Mouse (Mus musculus) heart, embryonic 16.5 days (tissue): Measurements from ENCODE around the gene Rps3. TPM values are rescaled to one million over a fixed set of nuclear protein-coding genes. Genes with fewer than 3 reads are reported as not detected.

Experiments
- ATAC-seq: fragments of 200-750 bp; cut with Nextera tagmentation; replicated peaks from 2 replicates; pipeline ENCODE4 v1.8.0; 2017; ENCODE audit warnings: moderate number of reproducible peaks; ENCODE audit not compliant: insufficient read depth, low FRiP score; ENCODE audit errors: extremely low read depth
- H3K27ac ChIP-seq: fragments of 300-500 bp; sonication (generic); 2 replicates; pipeline ENCODE4 v1.5.1; 2014; ENCODE audit warnings: mild to moderate bottlenecking, low read length, control low read depth, moderate library complexity
- H3K27me3 ChIP-seq: fragments of 300-500 bp; sonication (generic); 2 replicates; pipeline ENCODE4 v1.6.1; 2014; ENCODE audit warnings: low read length, mixed read lengths; ENCODE audit not compliant: control insufficient read depth, insufficient read depth
- H3K36me3 ChIP-seq: fragments of 300-500 bp; sonication (generic); 2 replicates; pipeline ENCODE4 v1.6.1; 2014; ENCODE audit not compliant: control insufficient read depth, insufficient read depth
- H3K4me1 ChIP-seq: fragments of 300-500 bp; sonication (generic); 2 replicates; pipeline ENCODE4 v1.6.1; 2014; ENCODE audit warnings: low read length, mixed read lengths; ENCODE audit not compliant: control insufficient read depth, insufficient read depth
- H3K4me2 ChIP-seq: fragments of 300-500 bp; sonication (generic); 2 replicates; pipeline ENCODE4 v1.6.1; 2014; ENCODE audit warnings: low read depth, mild to moderate bottlenecking, control low read depth, low read length
- H3K4me3 ChIP-seq: fragments of 300-500 bp; sonication (generic); 2 replicates; pipeline ENCODE4 v1.5.1; 2014; ENCODE audit warnings: mild to moderate bottlenecking, control low read depth, low read length
- H3K9ac ChIP-seq: fragments of 300-500 bp; sonication (generic); 2 replicates; pipeline ENCODE4 v1.6.1; 2014; ENCODE audit warnings: low read length, control low read depth
- H3K9me3 ChIP-seq: fragments of 300-500 bp; sonication (generic); replicated peaks from 2 replicates; pipeline ENCODE4 v1.6.1; 2016; ENCODE audit warnings: low read length; ENCODE audit not compliant: control insufficient read depth
- WGBS: fragments of 180-500 bp; shearing (Covaris S2); extraction: QIAGEN DNeasy Blood & Tissue Kit; methylation state at CpG from one replicate; pipeline ENCODE4 v1.1.7; 2014; 5-methylcytosine and 5-hydroxymethylcytosine counted together
- polyA plus RNA-seq: library from polyadenylated mRNA; unstranded; fragments of >200 nt; fragmentation: Nextera tagmentation; extraction: Ambion mirVana; gene quantifications from 2 replicates; pipeline ENCODE4 v1.2.1, GENCODE M21; 2015

Gene Rps3
- polyA plus RNA-seq, 1 experiment from 2014 or later, result 474 TPM

DNA sequence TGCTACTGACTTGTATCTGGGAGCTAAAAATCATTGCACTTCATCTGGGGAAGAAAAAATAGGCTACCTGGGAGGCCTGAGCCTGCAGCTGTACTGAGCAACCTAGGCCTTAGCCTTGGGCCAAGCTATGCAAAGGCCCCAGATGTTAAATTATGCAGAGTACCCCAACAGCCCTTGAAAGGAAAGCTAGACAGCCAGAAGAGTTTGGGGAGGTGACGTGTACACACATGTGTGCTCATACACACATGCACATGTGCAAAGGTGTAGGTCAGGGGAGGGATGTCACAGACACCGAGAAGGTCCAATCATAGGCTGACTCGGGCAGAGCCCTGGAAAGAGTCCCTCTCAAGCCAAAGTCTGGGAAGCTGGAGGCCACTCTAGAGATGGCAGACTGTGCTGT lies 55.6 kb downstream of the Rps3 start:
- H3K9ac ChIP-seq, result no peak overlapping the region
- H3K27ac ChIP-seq, result no peak overlapping the region
- H3K27me3 ChIP-seq, result no peaks in the 10 kb centered on the region
- H3K4me2 ChIP-seq, result no peak overlapping the region
- no peaks in the 10 kb centered on the region for H3K9me3 ChIP-seq
- no peak for ATAC-seq
- H3K36me3 ChIP-seq, result 0 out of 2 replicates have a peak, but pooled peaks cover 3% of the 10 kb centered on the region
- H3K4me1 ChIP-seq, result peaks cover 19% of the 10 kb centered on the region
- no peak overlapping the region for H3K4me3 ChIP-seq
- WGBS, result 83% methylated on average over 3 of the region's 3 CpGs

Other genes with a start within 250 kb of the Rps3 start
- 0.64 and 0.95 TPM in 2 replicates for gene Mogat2, start 245.1 kb downstream of the Rps3 start, polyA plus RNA-seq
- gene Map6, start 216.3 kb downstream of the Rps3 start, polyA plus RNA-seq, result 2.2 and 2.8 TPM in 2 replicates
- 1,129 and 1,149 TPM in 2 replicates for gene Serpinh1, start 130.5 kb downstream of the Rps3 start, polyA plus RNA-seq
- gene Gdpd5, start 102.3 kb downstream of the Rps3 start, polyA plus RNA-seq, result 26.9 and 28.4 TPM in 2 replicates
- 0.63 and 0.92 TPM in 2 replicates for gene Klhl35, start 17.7 kb downstream of the Rps3 start, polyA plus RNA-seq
- 4.9 and 6.8 TPM in 2 replicates for gene Arrb1, start 51.7 kb upstream of the Rps3 start, polyA plus RNA-seq
- gene Tpbgl, start 143.4 kb upstream of the Rps3 start, polyA plus RNA-seq, result 2.5 TPM in 2 replicates
- gene Slco2b1, start 227.6 kb upstream of the Rps3 start, polyA plus RNA-seq, result 3.7 and 3.8 TPM in 2 replicates
- not detected in 2 replicates for gene Olfr520, start 246.5 kb upstream of the Rps3 start, polyA plus RNA-seq